Mouse (Mus musculus): Measurements from ENCODE around the gene Hoxb5. TPM values are rescaled to one million over a fixed set of nuclear protein-coding genes. Genes with fewer than 3 reads are reported as not detected.

Gene Hoxb5
- not detected in 2 replicates for polyA plus RNA-seq (2012)

DNA sequence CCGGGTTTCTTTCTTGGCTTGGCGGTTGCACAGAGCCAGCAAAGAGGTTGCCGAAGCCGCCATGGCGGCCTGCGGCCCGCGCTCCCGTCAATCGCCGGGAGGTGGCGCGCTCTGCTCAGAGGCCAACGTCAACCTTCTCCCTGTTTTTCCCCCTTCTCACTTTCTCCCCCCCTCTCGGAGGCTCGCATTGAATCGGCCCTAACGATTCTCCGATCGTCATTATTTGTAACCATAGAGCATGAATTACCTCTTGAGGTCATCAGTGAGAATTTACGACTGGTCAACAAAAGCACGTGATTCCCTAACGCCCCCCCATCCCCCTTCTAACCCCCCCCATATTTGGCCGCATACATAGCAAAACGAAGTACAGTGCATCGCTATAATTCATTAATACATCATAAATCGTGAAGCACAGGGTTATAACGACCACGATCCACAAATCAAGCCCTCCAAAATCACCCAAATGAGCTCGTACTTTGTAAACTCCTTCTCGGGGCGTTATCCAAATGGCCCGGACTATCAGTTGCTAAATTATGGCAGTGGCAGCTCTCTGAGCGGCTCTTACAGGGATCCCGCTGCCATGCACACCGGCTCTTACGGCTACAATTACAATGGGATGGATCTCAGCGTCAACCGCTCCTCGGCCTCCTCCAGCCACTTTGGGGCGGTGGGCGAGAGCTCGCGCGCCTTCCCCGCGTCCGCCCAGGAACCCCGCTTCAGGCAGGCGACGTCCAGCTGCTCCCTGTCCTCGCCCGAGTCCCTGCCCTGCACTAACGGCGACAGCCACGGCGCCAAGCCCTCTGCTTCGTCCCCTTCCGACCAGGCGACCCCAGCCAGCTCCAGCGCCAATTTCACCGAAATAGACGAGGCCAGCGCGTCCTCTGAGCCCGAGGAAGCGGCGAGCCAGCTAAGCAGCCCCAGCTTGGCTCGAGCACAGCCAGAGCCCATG is at the start of gene Hoxb5:
Gene Hoxb5 (plus strand): TSS at position 186 of the 949 bp plus-strand sequence.
- TF ChIP-seq GATA1 (IDR thresholded peaks at IDR 0.05; ENCODE audit: low read length): no peak

DNA sequence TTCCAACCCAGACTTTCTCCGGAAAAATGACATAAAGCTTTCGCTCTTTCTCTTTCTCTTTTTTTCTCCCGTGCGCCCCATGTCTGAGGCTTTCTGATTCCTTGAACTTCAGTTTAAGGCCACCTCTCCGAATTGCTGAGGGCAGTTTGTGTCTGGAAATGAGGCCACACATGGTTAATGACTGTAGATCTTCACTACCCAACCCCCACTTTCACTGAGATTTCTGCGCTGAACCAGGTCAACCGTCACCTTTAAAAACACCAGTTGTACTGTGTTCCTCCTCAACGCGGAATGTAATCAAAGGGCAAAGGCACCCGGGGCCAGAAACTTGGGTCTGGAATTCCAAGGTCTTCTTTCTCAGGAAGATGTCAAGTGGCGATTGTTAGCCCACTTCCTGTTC is 48.9 kb upstream of the Hoxb5 start:
- no peak for TF ChIP-seq GATA1 (IDR thresholded peaks at IDR 0.05; ENCODE audit: low read length)

DNA sequence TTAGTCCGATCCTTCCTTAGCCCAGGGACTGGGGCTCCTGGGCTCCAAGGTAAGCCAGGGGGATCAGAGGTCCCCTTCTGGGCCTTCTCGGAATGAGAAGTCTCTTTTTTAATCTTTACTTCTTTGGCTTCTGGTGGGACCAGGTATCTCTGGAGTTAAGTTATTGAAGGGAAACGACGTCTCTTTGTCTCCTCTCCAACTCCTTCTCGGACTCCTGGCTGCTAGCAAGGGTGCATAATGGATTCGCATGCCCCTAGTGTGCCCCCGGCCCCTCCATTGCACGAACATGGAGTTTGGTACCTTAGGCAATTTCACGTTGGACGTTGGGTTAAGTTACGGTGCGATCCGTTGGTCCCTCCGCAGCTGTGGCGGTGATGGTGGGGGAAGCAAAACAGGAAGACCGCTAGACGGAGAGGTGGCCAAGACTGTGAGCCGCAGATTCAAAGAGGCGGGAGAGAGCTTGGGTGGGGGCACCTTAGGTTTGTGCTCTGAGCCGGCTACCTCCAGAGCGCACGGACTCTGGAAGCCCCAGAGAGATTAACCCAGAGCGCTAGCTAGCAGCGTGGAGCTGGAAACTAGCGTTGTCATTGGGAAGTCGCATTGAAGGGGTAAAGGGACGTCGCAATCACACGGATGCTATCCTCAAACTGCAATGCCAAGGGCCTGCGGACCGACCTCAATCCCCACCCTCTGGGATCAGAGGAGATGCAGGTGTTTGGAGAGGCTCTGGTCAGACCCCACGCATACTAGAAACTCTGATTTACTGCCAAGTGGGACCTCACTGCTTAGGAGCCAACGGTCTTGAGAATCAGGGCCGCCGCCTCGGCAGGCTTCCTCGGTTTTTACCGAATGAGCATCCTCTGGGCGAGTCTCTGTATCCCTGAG is 47.8 kb upstream of the Hoxb5 start:
- no peak for TF ChIP-seq GATA1 (IDR thresholded peaks at IDR 0.05; ENCODE audit: low read length)

DNA sequence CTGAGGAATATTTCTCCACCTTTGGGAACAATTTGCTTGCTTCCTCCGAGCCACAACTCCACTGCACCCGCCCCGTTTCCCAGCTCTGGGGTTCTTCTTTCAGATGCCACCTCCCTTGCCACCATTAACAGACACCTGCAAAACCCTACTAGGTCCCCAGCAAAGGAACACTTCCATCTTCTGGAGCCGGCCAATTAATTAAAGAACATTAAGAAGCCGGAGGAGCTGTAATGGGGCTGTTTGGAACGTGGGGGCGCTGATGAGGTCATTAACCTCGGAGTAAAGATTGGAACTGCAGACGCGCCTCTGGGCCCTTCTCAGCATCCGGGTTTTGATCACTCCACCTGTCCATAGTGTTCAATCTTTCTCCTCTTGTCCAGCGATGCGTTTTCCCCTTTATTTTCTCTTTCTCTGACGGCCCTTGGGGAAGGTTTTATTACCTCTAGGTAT is 47.1 kb upstream of the Hoxb5 start:
- no peak for TF ChIP-seq GATA1 (IDR thresholded peaks at IDR 0.05; ENCODE audit: low read length)

DNA sequence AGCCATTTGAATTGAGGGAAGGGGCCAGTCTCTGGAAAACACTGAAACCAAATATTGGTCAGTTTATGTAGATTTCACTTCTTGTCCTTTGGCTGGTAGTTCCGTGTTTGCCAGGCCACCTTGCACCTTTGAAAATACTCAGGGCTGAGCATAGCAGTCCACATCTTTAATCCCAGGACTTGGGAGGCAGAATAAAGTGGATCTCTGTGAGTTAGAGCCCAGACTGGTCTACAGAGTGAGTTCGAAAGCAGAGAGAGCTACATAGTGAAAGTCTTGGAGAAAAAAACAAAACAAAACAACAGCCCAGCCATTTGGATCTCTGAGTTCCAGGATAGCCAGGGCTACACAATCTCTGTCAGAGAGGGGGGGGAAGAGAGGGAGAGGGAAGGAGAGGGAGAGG is 46.0 kb upstream of the Hoxb5 start:
- no peak for TF ChIP-seq GATA1 (IDR thresholded peaks at IDR 0.05; ENCODE audit: low read length)

DNA sequence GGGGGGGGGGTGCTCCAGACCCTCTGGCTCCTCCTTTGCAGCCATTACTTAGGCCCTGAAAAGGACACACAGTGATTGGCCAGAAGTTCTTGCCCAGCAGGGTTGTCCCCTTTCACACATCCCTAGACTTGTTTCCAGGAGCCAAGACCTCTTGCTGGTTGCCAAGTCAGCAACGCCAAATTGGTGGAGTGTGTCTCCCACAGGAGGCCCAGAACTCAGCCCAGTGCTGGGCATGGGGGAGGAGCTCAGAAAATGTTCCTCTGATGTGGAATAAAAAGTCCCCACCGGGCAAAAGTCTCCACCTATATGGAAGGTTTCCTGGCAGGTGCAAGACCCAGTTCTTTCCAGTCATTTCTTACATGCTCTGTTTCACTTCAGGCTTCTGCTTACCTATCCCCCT is 44.1 kb upstream of the Hoxb5 start:
- no peak for TF ChIP-seq GATA1 (IDR thresholded peaks at IDR 0.05; ENCODE audit: low read length)

DNA sequence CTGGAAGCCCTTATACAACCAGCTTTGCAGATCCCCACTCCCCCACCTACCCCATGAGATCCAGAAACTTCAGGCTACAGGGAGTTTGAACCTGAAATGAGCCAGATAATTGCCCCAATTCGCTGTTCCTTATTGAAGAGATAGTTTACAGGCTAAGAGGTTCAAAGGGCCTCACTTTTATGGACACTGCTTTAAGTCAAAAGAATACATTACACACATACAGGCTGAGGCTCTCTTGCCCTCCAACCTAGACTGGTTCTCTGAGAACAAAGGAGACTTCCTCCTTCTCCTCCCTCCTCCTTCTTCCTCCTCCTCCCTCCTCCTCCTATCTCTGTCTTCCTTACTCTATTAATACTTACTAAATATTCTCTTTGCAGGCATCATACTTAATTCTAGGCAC is 43.6 kb upstream of the Hoxb5 start:
- TF ChIP-seq GATA1 (IDR thresholded peaks at IDR 0.05; ENCODE audit: low read length): no peak

DNA sequence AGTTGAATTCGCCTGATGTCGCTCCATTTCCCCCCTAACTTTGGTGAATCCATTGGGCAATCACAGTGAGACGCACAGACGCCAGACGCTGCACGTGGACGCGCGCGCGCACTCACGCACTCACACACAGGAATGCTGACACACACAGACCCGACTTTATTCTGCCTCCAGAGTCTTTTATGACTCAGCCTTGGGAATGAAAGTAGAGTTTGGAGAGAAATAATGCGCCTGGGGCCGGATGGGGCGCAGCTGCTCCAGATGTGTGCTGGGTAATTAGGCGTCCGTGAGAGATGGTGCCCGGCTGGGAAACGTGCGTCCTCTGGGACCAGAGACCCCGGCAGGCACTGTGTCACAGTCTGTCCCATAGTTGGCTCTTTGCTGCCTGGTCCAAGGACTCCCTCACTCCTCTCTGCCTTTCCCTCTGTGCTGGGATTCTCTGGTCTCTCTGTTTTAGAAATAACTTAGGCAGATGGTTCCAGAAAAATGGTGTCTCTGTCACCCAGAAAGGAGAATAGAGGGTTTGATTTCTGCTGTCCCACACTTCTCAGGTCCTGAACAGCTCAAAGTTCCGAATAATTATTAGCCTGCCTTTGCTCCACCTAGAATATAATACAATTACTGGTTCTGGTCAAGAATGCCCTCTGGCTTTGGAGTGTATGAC is 42.7 kb upstream of the Hoxb5 start:
- no peak for TF ChIP-seq GATA1 (IDR thresholded peaks at IDR 0.05; ENCODE audit: low read length)

DNA sequence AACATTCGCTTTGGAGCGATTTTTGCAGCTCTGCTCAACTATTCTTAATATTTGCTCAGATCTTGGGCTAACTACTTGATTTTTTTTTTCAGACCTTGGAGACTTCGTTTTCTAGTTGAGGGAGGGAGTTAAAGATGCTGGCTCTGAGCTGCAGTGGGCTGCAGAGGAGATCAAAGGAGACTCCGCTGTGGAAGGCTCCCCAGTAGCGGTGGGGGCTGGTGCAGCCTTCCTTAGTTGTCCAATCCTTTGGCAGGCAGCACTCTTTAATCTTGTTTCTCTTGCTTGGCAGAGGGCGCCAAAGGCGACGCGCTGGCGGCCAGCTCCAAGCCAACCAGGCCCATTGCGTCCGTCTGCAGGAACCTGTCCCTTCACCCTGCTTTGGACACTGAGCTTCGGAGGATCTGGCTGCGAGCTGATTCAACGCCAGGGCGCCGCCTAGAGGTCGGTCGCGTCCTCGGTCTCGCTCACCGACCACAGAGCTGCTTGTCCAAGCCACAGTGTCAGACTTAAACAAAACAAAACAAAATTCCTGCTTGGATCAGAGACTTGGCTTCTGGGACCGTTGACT is 41.7 kb upstream of the Hoxb5 start:
- no peak for TF ChIP-seq GATA1 (IDR thresholded peaks at IDR 0.05; ENCODE audit: low read length)

DNA sequence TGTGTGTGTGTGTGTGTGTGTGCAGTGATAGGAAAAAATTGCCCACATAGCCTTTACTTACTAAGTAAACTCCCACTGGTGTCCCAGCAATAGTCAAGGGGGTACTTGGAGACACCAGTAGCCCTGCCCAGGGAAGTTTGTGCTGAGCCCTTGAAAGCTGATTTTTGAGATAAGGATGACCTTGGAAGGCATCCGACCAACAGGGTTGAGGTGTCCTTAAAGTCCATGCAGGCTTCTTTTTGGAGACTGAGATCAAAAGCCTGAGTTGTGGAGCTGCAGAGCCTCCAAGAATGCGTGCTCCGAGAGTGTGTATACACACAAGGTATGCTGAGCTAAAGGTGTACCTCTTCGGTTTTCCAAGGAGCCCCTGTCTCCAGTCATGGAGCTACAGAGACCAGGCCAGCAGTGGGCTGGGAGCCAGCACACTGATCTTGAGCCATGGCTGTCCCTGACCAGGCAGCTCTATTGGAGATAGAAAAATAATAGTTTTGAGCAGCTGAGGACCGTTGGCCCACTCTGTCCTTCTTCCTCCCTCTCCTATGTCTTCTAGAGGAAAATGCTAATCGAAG is 40.8 kb upstream of the Hoxb5 start:
- TF ChIP-seq GATA1 (IDR thresholded peaks at IDR 0.05; ENCODE audit: low read length): no peak

DNA sequence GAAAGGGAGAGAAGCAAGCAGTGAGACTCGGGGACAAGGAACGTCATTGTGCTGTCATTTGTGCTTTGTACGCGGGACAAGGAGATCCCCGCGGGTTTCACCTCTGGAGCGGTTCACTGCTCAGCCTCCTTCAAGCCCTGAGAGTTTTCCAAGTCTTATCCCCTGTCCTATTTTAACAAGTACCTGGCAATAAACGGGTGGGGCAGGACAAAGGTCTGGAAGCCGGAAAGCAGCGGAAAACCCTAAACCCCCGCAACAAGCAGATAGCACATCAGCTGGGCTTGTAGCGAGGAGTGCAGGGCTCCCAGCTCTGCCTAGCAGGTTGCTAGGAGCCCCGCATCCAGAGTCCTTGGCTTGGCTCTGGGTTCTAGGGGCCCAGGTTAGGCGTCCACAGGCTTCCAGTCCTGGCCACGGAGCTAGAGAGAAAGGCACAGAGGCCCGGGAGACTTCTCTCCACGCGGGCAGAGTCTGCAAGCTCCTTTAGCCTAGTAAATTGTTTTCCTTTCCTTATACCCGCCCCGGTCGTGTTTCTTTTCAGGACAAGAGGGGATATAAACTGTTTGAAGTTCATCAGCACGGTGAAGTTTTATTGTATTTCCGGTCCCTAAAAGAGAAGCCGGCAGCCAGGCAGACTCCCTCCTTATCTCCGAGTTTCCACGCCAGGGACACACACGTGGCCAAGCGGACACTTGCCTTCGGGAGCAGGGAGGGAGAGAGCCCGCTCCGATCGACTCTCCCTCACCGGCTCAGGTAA is 39.3 kb upstream of the Hoxb5 start:
- TF ChIP-seq GATA1 (IDR thresholded peaks at IDR 0.05; ENCODE audit: low read length): no peak

DNA sequence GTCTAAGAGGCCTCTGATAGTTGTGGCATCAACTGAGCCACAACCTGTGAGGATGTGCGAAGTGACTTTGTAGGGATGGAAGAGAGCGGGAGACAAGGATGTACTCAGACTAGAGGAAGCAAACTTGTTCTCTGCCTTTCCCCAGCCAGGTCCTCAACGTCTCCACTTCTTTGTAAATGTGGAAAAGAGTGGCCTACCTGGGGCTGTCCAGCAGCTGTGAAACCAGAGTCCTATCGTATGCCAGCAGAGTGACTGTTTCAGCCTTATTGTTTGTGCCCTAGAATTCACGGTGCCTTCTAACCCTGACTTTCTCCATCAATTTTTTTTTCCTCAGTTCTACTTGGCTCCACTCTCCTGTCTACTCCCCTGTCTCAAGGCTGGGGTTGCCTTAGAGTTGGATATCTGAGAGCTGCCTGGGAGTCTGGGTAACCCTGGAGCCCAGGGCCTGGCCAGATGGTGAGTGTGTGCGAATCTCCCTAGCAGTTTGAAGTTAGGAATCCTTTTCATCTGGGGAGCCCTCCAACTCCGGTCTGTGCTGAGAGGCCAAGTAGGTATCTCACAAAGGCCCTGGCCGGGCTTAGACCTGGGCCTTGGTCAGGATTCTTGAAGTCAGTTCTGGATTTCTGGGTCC is 38.6 kb upstream of the Hoxb5 start:
- TF ChIP-seq GATA1 (IDR thresholded peaks at IDR 0.05; ENCODE audit: low read length): no peak

DNA sequence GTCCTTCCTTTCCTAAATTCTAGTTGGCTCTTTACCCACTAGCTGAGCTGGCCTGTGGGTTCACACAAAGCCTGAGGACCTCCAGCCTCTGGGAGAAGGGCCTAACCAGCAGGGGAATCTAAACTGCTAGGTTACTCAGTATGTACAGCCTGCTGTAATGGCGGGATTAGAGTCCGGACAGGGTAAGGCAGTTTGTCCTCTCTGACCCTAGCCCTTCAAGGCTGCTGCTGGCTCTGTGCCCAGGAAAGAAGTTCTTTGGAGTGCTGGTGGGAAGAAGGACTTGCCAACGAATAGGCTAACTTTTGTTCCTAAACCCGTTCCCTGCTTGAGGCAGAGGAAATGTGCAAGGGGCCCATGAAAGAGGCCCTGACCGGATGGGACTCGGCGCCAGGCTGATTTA is 37.2 kb upstream of the Hoxb5 start:
- TF ChIP-seq GATA1 (IDR thresholded peaks at IDR 0.05; ENCODE audit: low read length): no peak
